Comparison of ENCODE assay signal across 8 mouse cellular contexts in genomic region chr19:45540657-45541408, GRCm38 (mm10). TPM values are rescaled to one million over a fixed set of nuclear protein-coding genes. Genes with fewer than 3 reads are reported as not detected.
DNase-seq lines count a peak whose midpoint lies in the region; ATAC-seq and TF ChIP-seq lines count a peak whose summit lies in the region.

No protein-coding gene starts in this region.

- H3ac ChIP-seq in myocyte (ENCODE audit: control insufficient read depth, insufficient read length): no peak overlapping the region

- 17% methylated on average over 8 of the region's 8 CpGs for WGBS in hindbrain, embryonic 14.5 days

- ATAC-seq in hindbrain, embryonic 14.5 days (ENCODE audit: low FRiP score): 0 out of 2 replicates have a peak, but pooled peaks have one; percentile 9

- peak in 1 of 2 experiments; percentile 43 for DNase-seq in layer of hippocampus, adult 2 months (ENCODE audit: low spot score in 2 of 2)
- DNase-seq in layer of hippocampus, postnatal 36 days: no peak
- no peak for DNase-seq in hindbrain, embryonic 14.5 days (ENCODE audit: low spot score)
- no peak for DNase-seq in ovary, postnatal 36 days (ENCODE audit: low spot score)
- DNase-seq in layer of hippocampus, adult 9-10 months (ENCODE audit: low spot score): no peak
- no peak for DNase-seq in kidney, postnatal 25 days

- H3K4me3 ChIP-seq in layer of hippocampus, adult 2 months: peak overlapping the region; percentile 61; the same call in 1 of the 2 replicates
- peak overlapping the region; percentile 23; the same call in 1 of the 2 replicates for H3K4me3 ChIP-seq in cortical plate, adult 2 months (ENCODE audit: insufficient read depth, low read length)
- H3K4me3 ChIP-seq in hindbrain, embryonic 14.5 days (replicated peaks; ENCODE audit: low read length): peak overlapping the region; percentile 34
- no peak overlapping the region for H3K4me3 ChIP-seq in myocyte

- no peaks in the 10 kb centered on the region for H3K4me1 ChIP-seq in cortical plate, adult 2 months (ENCODE audit: control insufficient read depth, insufficient read depth, low read length)
- peaks cover 21% of the 10 kb centered on the region for H3K4me1 ChIP-seq in hindbrain, embryonic 14.5 days (replicated peaks; ENCODE audit: control insufficient read depth, insufficient read depth, low read length)

- no peaks in the 10 kb centered on the region for H3K9me3 ChIP-seq in hindbrain, embryonic 14.5 days (ENCODE audit: control insufficient read depth, low read length)

- H3K27ac ChIP-seq in layer of hippocampus, adult 2 months: peak overlapping the region; percentile 51
- H3K27ac ChIP-seq in cortical plate, adult 2 months (ENCODE audit: insufficient read depth, low read length): no peak overlapping the region
- peak overlapping the region; percentile 86 for H3K27ac ChIP-seq in hindbrain, embryonic 14.5 days

- 0 out of 2 replicates have a peak, but pooled peaks have one; percentile 16 for TF ChIP-seq CTCF in layer of hippocampus, adult 2 months (conservative IDR thresholded peaks at IDR 0.05)
- TF ChIP-seq CTCF in cortical plate, adult 2 months (IDR thresholded peaks at IDR 0.05; ENCODE audit: extremely low read depth, insufficient read depth, low read length): no peak

- peaks cover 26% of the 10 kb centered on the region for H3K27me3 ChIP-seq in hindbrain, embryonic 14.5 days (ENCODE audit: control insufficient read depth, insufficient read depth, low read length)
- peaks cover 18% of the 10 kb centered on the region for H3K27me3 ChIP-seq in myocyte (ENCODE audit: control insufficient read depth, insufficient read depth, insufficient read length)

- H3K9ac ChIP-seq in hindbrain, embryonic 14.5 days: peak overlapping the region; percentile 65

- no peaks in the 10 kb centered on the region for H3K79me2 ChIP-seq in myocyte (ENCODE audit: control insufficient read depth, insufficient read depth)

- H3K36me3 ChIP-seq in hindbrain, embryonic 14.5 days (replicated peaks; ENCODE audit: control insufficient read depth, insufficient read depth): no peaks in the 10 kb centered on the region
- no peaks in the 10 kb centered on the region for H3K36me3 ChIP-seq in myocyte (ENCODE audit: control insufficient read depth, insufficient read depth)

- peak overlapping the region; percentile 65 for H3K4me2 ChIP-seq in hindbrain, embryonic 14.5 days (replicated peaks)
- H3K4me2 ChIP-seq in myocyte (ENCODE audit: low read depth): peak overlapping the region; percentile 45

- no peak for TF ChIP-seq POLR2A in cortical plate, adult 2 months (IDR thresholded peaks at IDR 0.05; ENCODE audit: extremely low read depth, insufficient read depth, low read length)
- TF ChIP-seq POLR2A in myocyte (IDR thresholded peaks at IDR 0.05; ENCODE audit: insufficient read length, low read depth): no peak

TF ChIP-seq in myocyte, 11 proteins besides CTCF, POLR2A, EP300 and RAD21:
- no peak for TF ChIP-seq SRF (IDR thresholded peaks at IDR 0.05; ENCODE audit: control insufficient read depth, insufficient read length, low read depth)
- TF ChIP-seq TCF12 (IDR thresholded peaks at IDR 0.05; ENCODE audit: insufficient read depth, poor library complexity, severe bottlenecking): no peak
- TF ChIP-seq CEBPB (IDR thresholded peaks at IDR 0.05; ENCODE audit: insufficient read depth, poor library complexity, severe bottlenecking): no peak
- TF ChIP-seq MYOG (IDR thresholded peaks at IDR 0.05; ENCODE audit: control insufficient read depth in 1 of 3, insufficient read depth in 1 of 3, insufficient read length in 2 of 3, low read depth in 2 of 3): no peak
- TF ChIP-seq USF1 (IDR thresholded peaks at IDR 0.05; ENCODE audit: low read depth): no peak
- TF ChIP-seq E2F4 (IDR thresholded peaks at IDR 0.05; ENCODE audit: insufficient read depth): no peak
- TF ChIP-seq TCF3 (IDR thresholded peaks at IDR 0.05; ENCODE audit: insufficient read length, low read depth): no peak
- no peak for TF ChIP-seq MAX (IDR thresholded peaks at IDR 0.05; ENCODE audit: low read depth)
- TF ChIP-seq MYOD1 (IDR thresholded peaks at IDR 0.05; ENCODE audit: control insufficient read depth in 1 of 3, insufficient read length in 2 of 3, low read depth in 2 of 3): no peak
- TF ChIP-seq POLR2AphosphoS2 (IDR thresholded peaks at IDR 0.05; ENCODE audit: insufficient read length, low read depth): no peak
- no peak for TF ChIP-seq REST (IDR thresholded peaks at IDR 0.05; ENCODE audit: insufficient read depth, insufficient read length)

RNA-seq across cellular contexts. Expression of gene Poll, which starts 19.5 kb away (rescaled TPM):
- total RNA-seq in layer of hippocampus, adult 2 months (2021): 1 to 10 TPM; 9.9 TPM
- 1 to 10 TPM; 8.5 to 9.3 TPM for total RNA-seq in layer of hippocampus, postnatal 36 days (2021)
- 10.8 and 11.4 TPM in 2 replicates for polyA plus RNA-seq in cortical plate, adult 2 months (2012; rRNA removed)
- 9.7 and 12.3 TPM in 2 replicates for polyA plus RNA-seq in hindbrain, embryonic 14.5 days (2014; fragmentation: Nextera tagmentation; extraction: Ambion mirVana)
- polyA plus RNA-seq in myocyte (2012; fragmentation: generic; extraction: Trizol): 11.6 TPM

RNA-seq across cellular contexts. Expression of gene Gm17018, which starts 19.6 kb away (rescaled TPM):
- total RNA-seq in layer of hippocampus, adult 2 months (2021): 10 to 100 TPM; 55.4 to 65.4 TPM
- total RNA-seq in layer of hippocampus, postnatal 36 days (2021): 10 to 100 TPM; 52.5 to 66.0 TPM
- polyA plus RNA-seq in cortical plate, adult 2 months (2012; rRNA removed): 54.5 and 56.5 TPM in 2 replicates
- 75.5 and 87.4 TPM in 2 replicates for polyA plus RNA-seq in hindbrain, embryonic 14.5 days (2014; fragmentation: Nextera tagmentation; extraction: Ambion mirVana)
- 27.3 TPM for polyA plus RNA-seq in myocyte (2012; fragmentation: generic; extraction: Trizol)
